8 mouse cellular contexts compared by ENCODE assay signal in the genomic region with DNA sequence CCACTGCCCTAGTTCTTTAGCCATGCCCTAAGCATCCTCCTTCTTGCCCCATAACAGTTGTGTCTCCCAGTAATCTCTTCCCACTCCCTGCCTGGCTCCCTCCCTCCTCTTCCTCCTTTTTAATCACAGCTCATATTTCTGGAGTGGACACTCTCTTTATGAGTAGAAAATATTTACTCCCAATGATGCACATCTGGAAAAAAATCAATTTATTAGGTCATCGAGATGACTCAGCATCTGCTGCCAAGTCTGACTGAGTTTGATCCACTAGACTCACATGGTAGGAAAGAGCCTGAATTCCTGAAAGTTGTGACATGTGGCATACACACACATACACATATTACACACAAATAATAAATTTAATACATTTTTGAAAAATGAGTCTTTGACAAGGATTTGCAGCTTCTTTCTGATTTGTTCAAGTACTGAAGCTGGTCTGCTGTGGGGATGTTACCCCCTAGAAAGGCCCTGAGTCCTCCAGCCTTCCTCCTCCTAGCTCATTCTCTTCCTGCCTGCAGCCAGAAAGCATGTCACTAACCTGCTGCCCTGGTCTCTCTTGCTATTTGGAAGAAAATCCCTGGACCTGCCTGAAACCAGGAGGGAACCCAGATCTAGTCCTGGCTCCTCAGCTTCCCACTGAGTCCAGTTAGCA. TPM values are rescaled to one million over a fixed set of nuclear protein-coding genes. Genes with fewer than 3 reads are reported as not detected.
DNase-seq lines count a peak whose midpoint lies in the region; ATAC-seq lines count a peak whose summit lies in the region.

No protein-coding gene starts in this region.

- peaks cover 6% of the 10 kb centered on the region for H3K4me1 ChIP-seq in lung, embryonic 16.5 days (replicated peaks; ENCODE audit: control insufficient read depth, insufficient read depth, low read length)
- H3K4me1 ChIP-seq in forebrain, embryonic 14.5 days (ENCODE audit: control insufficient read depth, insufficient read depth, low read length) = 0 out of 2 replicates have a peak, but pooled peaks cover 4% of the 10 kb centered on the region
- H3K4me1 ChIP-seq in limb, embryonic 12.5 days (replicated peaks) = peaks cover 10% of the 10 kb centered on the region

- no peak for DNase-seq in lung, postnatal 14 days
- DNase-seq in forebrain, embryonic 14.5 days (ENCODE audit: low spot score) = no peak
- peak; percentile 55 for DNase-seq in skeletal muscle tissue, adult 2 months (ENCODE audit: low read depth, low spot score)
- DNase-seq in thymus, postnatal 4 days = no peak
- DNase-seq in left cerebral cortex, postnatal 4 days = no peak
- no peak for DNase-seq in urinary bladder, postnatal 36 days (ENCODE audit: low spot score in 2 of 2)

- H3K27me3 ChIP-seq in lung, embryonic 16.5 days (ENCODE audit: control insufficient read depth, insufficient read depth, low read depth, low read length) = no peaks in the 10 kb centered on the region
- no peaks in the 10 kb centered on the region for H3K27me3 ChIP-seq in forebrain, embryonic 14.5 days (replicated peaks; ENCODE audit: control insufficient read depth, insufficient read depth, low read length)
- no peaks in the 10 kb centered on the region for H3K27me3 ChIP-seq in limb, embryonic 12.5 days

- H3K9ac ChIP-seq in lung, embryonic 16.5 days (ENCODE audit: low read length) = peak overlapping the region; percentile 55
- H3K9ac ChIP-seq in forebrain, embryonic 14.5 days (ENCODE audit: low read length) = peak overlapping the region; percentile 26
- H3K9ac ChIP-seq in limb, embryonic 12.5 days (replicated peaks) = no peak overlapping the region

- no peak for ATAC-seq in lung, embryonic 16.5 days (ENCODE audit: low read depth)
- peak; percentile 15; the same call in 1 of the 2 replicates for ATAC-seq in forebrain, embryonic 14.5 days
- ATAC-seq in limb, embryonic 12.5 days (ENCODE audit: insufficient number of reproducible peaks, insufficient read depth, low FRiP score, low TSS enrichment, low read depth) = no peak

- intact Hi-C loops in left cerebral cortex, postnatal 4 days (cut with DNase I) = no loop called here

- H3K4me2 ChIP-seq in lung, embryonic 16.5 days (ENCODE audit: low read depth, low read length) = peak overlapping the region; percentile 62
- peak overlapping the region; percentile 54 for H3K4me2 ChIP-seq in forebrain, embryonic 14.5 days (ENCODE audit: low read length)
- H3K4me2 ChIP-seq in limb, embryonic 12.5 days = peak overlapping the region; percentile 50

- H3K36me3 ChIP-seq in lung, embryonic 16.5 days (ENCODE audit: control insufficient read depth, insufficient read depth, low read length) = peaks cover 4% of the 10 kb centered on the region; the same call in 1 of the 2 replicates
- no peaks in the 10 kb centered on the region for H3K36me3 ChIP-seq in forebrain, embryonic 14.5 days (ENCODE audit: control insufficient read depth, insufficient read depth, low read length)
- H3K36me3 ChIP-seq in limb, embryonic 12.5 days = 0 out of 2 replicates have a peak, but pooled peaks cover 8% of the 10 kb centered on the region

- 68% methylated on average over 1 of the region's 1 CpGs for WGBS in lung, embryonic 16.5 days
- WGBS in forebrain, embryonic 14.5 days = 88% methylated on average over 1 of the region's 1 CpGs
- 82% methylated on average over 1 of the region's 1 CpGs for WGBS in limb, embryonic 12.5 days

- no peaks in the 10 kb centered on the region for H3K9me3 ChIP-seq in lung, embryonic 16.5 days (ENCODE audit: control insufficient read depth, low read length)
- no peaks in the 10 kb centered on the region for H3K9me3 ChIP-seq in forebrain, embryonic 14.5 days (replicated peaks; ENCODE audit: control insufficient read depth, low read length)
- H3K9me3 ChIP-seq in limb, embryonic 12.5 days = no peaks in the 10 kb centered on the region

- peak overlapping the region; percentile 50 for H3K4me3 ChIP-seq in lung, embryonic 16.5 days (ENCODE audit: low read length)
- H3K4me3 ChIP-seq in forebrain, embryonic 14.5 days (ENCODE audit: low read depth, low read length) = peak overlapping the region; percentile 28
- peak overlapping the region; percentile 35 for H3K4me3 ChIP-seq in limb, embryonic 12.5 days (replicated peaks)

- H3K27ac ChIP-seq in lung, embryonic 16.5 days (ENCODE audit: low read length) = peak overlapping the region; percentile 73
- H3K27ac ChIP-seq in forebrain, embryonic 14.5 days (ENCODE audit: low read depth, low read length) = no peak overlapping the region
- no peak overlapping the region for H3K27ac ChIP-seq in limb, embryonic 12.5 days

RNA-seq across cellular contexts. Expression of a gene that starts 27.0 kb away (rescaled TPM):
- 0.09 and 0.29 TPM in 2 replicates for polyA plus RNA-seq in lung, embryonic 16.5 days (2015; fragmentation: Nextera tagmentation; extraction: Ambion mirVana)
- not detected in 2 replicates for polyA plus RNA-seq in forebrain, embryonic 14.5 days (2014; fragmentation: Nextera tagmentation; extraction: Ambion mirVana)
- polyA plus RNA-seq in limb, embryonic 12.5 days (2016; fragmentation: Nextera tagmentation; extraction: Ambion mirVana) = not detected in 2 replicates
- total RNA-seq in left cerebral cortex, postnatal 4 days (2021) = under 1 TPM; 0.30 to 0.34 TPM

RNA-seq across cellular contexts. Expression of a gene that starts 27.2 kb away (rescaled TPM):
- polyA plus RNA-seq in lung, embryonic 16.5 days (2015; fragmentation: Nextera tagmentation; extraction: Ambion mirVana) = 31.1 and 33.6 TPM in 2 replicates
- polyA plus RNA-seq in forebrain, embryonic 14.5 days (2014; fragmentation: Nextera tagmentation; extraction: Ambion mirVana) = 9.9 and 10.9 TPM in 2 replicates
- polyA plus RNA-seq in limb, embryonic 12.5 days (2016; fragmentation: Nextera tagmentation; extraction: Ambion mirVana) = 18.4 and 20.2 TPM in 2 replicates
- total RNA-seq in left cerebral cortex, postnatal 4 days (2021) = 1 to 10 TPM; 6.3 to 7.6 TPM
